Mouse (Mus musculus): ENCODE results near the gene Eif1ad.
"Not testable (repeated sequence)": the region's sequence is repeated elsewhere in the genome, so short reads cannot be mapped to it uniquely, and the experiment has no call there.

The Eif1ad gene

GRCm38 (mm10) chr19:5366175-5367052 is at the start of gene Eif1ad:
TSS of gene Eif1ad (plus strand) at chr19:5366741.
- peak; percentile 97 for DNase-seq

GRCm38 (mm10) chr19:5323801-5324200 is 42.7 kb upstream of the Eif1ad start:
- peak; percentile 68 for DNase-seq

- DNase-seq = peak; percentile 41
Observed at GRCm38 (mm10) chr19:5327970-5328369, 38.6 kb upstream of the Eif1ad start.

- DNase-seq = no peak
Observed at GRCm38 (mm10) chr19:5334741-5335140, 31.8 kb upstream of the Eif1ad start.

- DNase-seq = no peak
Observed at GRCm38 (mm10) chr19:5335441-5335840, 31.1 kb upstream of the Eif1ad start, which contains the start of gene Catsper1. TSS of gene Catsper1 (plus strand) at chr19:5335741.

- DNase-seq = peak; percentile 90
Observed at GRCm38 (mm10) chr19:5337975-5338374, 28.6 kb upstream of the Eif1ad start.

GRCm38 (mm10) chr19:5341360-5341759 is 25.2 kb upstream of the Eif1ad start:
- no peak for DNase-seq

- DNase-seq = peak; percentile 29
Observed at GRCm38 (mm10) chr19:5345297-5346131, 21.0 kb upstream of the Eif1ad start.

GRCm38 (mm10) chr19:5348064-5348463 is 18.5 kb upstream of the Eif1ad start:
- DNase-seq = no peak

GRCm38 (mm10) chr19:5348526-5349501 is 17.7 kb upstream of the Eif1ad start:
- peak; percentile 41 for DNase-seq

- not testable (repeated sequence) for DNase-seq
Observed at GRCm38 (mm10) chr19:5349502-5349873, 17.1 kb upstream of the Eif1ad start, which contains the start of gene Cst6. TSS of gene Cst6 (minus strand) at chr19:5349574.

GRCm38 (mm10) chr19:5353609-5354008 is 12.9 kb upstream of the Eif1ad start:
- no peak for DNase-seq

- DNase-seq = no peak
Observed at GRCm38 (mm10) chr19:5356080-5356479, 10.5 kb upstream of the Eif1ad start.

- no peak for DNase-seq
Observed at GRCm38 (mm10) chr19:5362186-5362585, 4.4 kb upstream of the Eif1ad start.

GRCm38 (mm10) chr19:5364124-5364523 is 2.4 kb upstream of the Eif1ad start:
- DNase-seq = no peak

- no peak for DNase-seq
Observed at GRCm38 (mm10) chr19:5365751-5366150, 790 bp upstream of the Eif1ad start.

- DNase-seq = no peak
Observed at GRCm38 (mm10) chr19:5367053-5367359, 465 bp downstream of the Eif1ad start, which contains the start of gene Banf1. TSS of gene Banf1 (minus strand) at chr19:5367168.

- DNase-seq = no peak
Observed at GRCm38 (mm10) chr19:5367455-5367854, 914 bp downstream of the Eif1ad start.

GRCm38 (mm10) chr19:5370932-5371331 is 4.4 kb downstream of the Eif1ad start:
- no peak for DNase-seq

- DNase-seq = no peak
Observed at GRCm38 (mm10) chr19:5372724-5373123, 6.2 kb downstream of the Eif1ad start.

GRCm38 (mm10) chr19:5374177-5374576 is 7.6 kb downstream of the Eif1ad start:
- DNase-seq = no peak

GRCm38 (mm10) chr19:5374748-5375147 is 8.2 kb downstream of the Eif1ad start:
- DNase-seq = no peak
